Comparison of ENCODE assay signal across 34 mouse cellular contexts in the genomic region with DNA sequence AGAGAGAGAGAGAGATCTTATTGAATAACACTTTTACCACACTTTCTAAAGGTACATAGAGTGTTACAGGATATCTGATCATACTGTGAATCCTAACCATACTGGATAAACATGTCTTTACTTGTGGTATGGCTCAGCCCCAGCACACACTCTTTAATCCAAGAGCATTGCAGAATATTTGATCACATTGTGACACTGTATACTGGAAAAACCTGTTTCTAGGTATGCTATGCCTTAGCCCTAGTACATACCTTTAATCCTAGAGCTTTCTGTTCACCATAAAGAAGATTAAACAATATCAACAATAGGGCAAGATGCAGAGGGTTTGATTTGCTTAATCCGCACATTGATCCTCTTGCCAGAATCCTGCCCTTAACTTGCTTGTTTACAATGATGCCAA.
"Had no signal": no experiment of that assay in that cellular context is flagged by ENCODE, and none has a peak within 500 bp of the region (broad histone marks: within the 10 kb centered on the region; RNA-seq: fewer than 3 reads in every experiment).

No protein-coding gene starts in this region.

- H3K27me3 ChIP-seq: heart, embryonic 12.5 days; heart, embryonic 13.5 days; heart, embryonic 15.5 days; hindbrain, embryonic 12.5 days; hindbrain, embryonic 13.5 days; hindbrain, embryonic 15.5 days; intestine, embryonic 15.5 days; kidney, embryonic 15.5 days had no signal

- H3K27ac ChIP-seq: heart, embryonic 13.5 days; heart, embryonic 15.5 days; hindbrain, embryonic 10.5 days; hindbrain, embryonic 12.5 days; hindbrain, embryonic 13.5 days; hindbrain, embryonic 14.5 days; hindbrain, embryonic 15.5 days; hindbrain, postnatal 0 days; intestine, embryonic 15.5 days; kidney, embryonic 15.5 days; kidney, postnatal 0 days; layer of hippocampus, adult 2 months; left cerebral cortex, adult 2 months had no signal

- H3K4me1 ChIP-seq: heart, embryonic 12.5 days; heart, embryonic 13.5 days; heart, embryonic 15.5 days; hindbrain, embryonic 10.5 days; hindbrain, embryonic 12.5 days; hindbrain, embryonic 13.5 days; hindbrain, embryonic 15.5 days; intestine, embryonic 15.5 days; kidney, embryonic 15.5 days had no signal

- H3K36me3 ChIP-seq: heart, embryonic 12.5 days; heart, embryonic 13.5 days; heart, embryonic 15.5 days; hindbrain, embryonic 10.5 days; hindbrain, embryonic 12.5 days; hindbrain, embryonic 13.5 days; hindbrain, embryonic 15.5 days; intestine, embryonic 15.5 days; kidney, embryonic 15.5 days had no signal

- ATAC-seq: hindbrain, embryonic 16.5 days; hindbrain, postnatal 0 days; inflammation-experienced regulatory T-cells, adult 6 months; intestine, embryonic 15.5 days; intestine, embryonic 16.5 days; intestine, postnatal 0 days had no signal

- H3K9me3 ChIP-seq: heart, embryonic 12.5 days; heart, embryonic 13.5 days; heart, embryonic 15.5 days; hindbrain, embryonic 10.5 days; hindbrain, embryonic 12.5 days; hindbrain, embryonic 13.5 days; hindbrain, embryonic 15.5 days; intestine, embryonic 15.5 days; kidney, embryonic 15.5 days had no signal

- DNase-seq: heart, postnatal 10 days; heart, postnatal 14 days; heart, postnatal 36 days; heart, postnatal 4 days; kidney, adult 11 months; kidney, adult 18-20 months; kidney, adult 2 months; kidney, adult 8-10 months; kidney, adult 9 months; kidney, postnatal 10 days; kidney, postnatal 14 days; kidney, postnatal 25 days; kidney, postnatal 36 days; kidney, postnatal 4 days; layer of hippocampus, adult 9-11 months; layer of hippocampus, postnatal 36 days had no signal

- H3K9ac ChIP-seq: heart, embryonic 12.5 days; heart, embryonic 13.5 days; heart, embryonic 15.5 days; hindbrain, embryonic 12.5 days; hindbrain, embryonic 13.5 days; hindbrain, embryonic 14.5 days; hindbrain, embryonic 15.5 days; intestine, embryonic 15.5 days; kidney, embryonic 15.5 days had no signal

- H3K4me2 ChIP-seq: heart, embryonic 12.5 days; heart, embryonic 13.5 days; heart, embryonic 15.5 days; hindbrain, embryonic 12.5 days; hindbrain, embryonic 13.5 days; hindbrain, embryonic 14.5 days; hindbrain, embryonic 15.5 days; intestine, embryonic 15.5 days; kidney, embryonic 15.5 days had no signal

- H3K4me3 ChIP-seq: heart, embryonic 12.5 days; heart, embryonic 13.5 days; heart, embryonic 15.5 days; hindbrain, embryonic 10.5 days; hindbrain, embryonic 12.5 days; hindbrain, embryonic 13.5 days; hindbrain, embryonic 15.5 days; intestine, embryonic 15.5 days; kidney, embryonic 15.5 days; layer of hippocampus, adult 2 months; left cerebral cortex, adult 2 months had no signal
